Mouse (Mus musculus): Measurements from ENCODE around the gene Tspo. TPM values are rescaled to one million over a fixed set of nuclear protein-coding genes. Genes with fewer than 3 reads are reported as not detected.

The Tspo gene
- polyA plus RNA-seq, 1 experiment, result not detected

- H3K27ac ChIP-seq (ENCODE audit: insufficient read depth, low read depth, low read length), result no peak overlapping the region
- H3K4me3 ChIP-seq (ENCODE audit: insufficient read depth, low read depth, low read length), result no peak overlapping the region
- WGBS, result 82% methylated on average over 5 of the region's 5 CpGs
- no peaks in the 10 kb centered on the region for H3K4me1 ChIP-seq (ENCODE audit: control insufficient read depth, insufficient read depth, low read length)
- TF ChIP-seq CTCF (IDR thresholded peaks at IDR 0.05; ENCODE audit: insufficient read depth, low read depth, low read length) (no peak), POLR2A (IDR thresholded peaks at IDR 0.05; ENCODE audit: insufficient read depth, low read depth, low read length) (no peak)
Observed at GRCm38 (mm10) chr15:83571636-83572035, 8.2 kb downstream of the Tspo start.

- no peak overlapping the region for H3K4me3 ChIP-seq (ENCODE audit: insufficient read depth, low read depth, low read length)
- whole genome bisulfite sequencing, result 85% methylated on average over 4 of the region's 4 CpGs
Observed at GRCm38 (mm10) chr15:83572132-83572531, 8.7 kb downstream of the Tspo start.

GRCm38 (mm10) chr15:83573606-83574005 is 10.2 kb downstream of the Tspo start:
- Histone ChIP-seq H3K4me1 (ENCODE audit: control insufficient read depth, insufficient read depth, low read length) (no peaks in the 10 kb centered on the region), H3K4me3 (ENCODE audit: insufficient read depth, low read depth, low read length) (no peak overlapping the region), H3K27ac (ENCODE audit: insufficient read depth, low read depth, low read length) (no peak overlapping the region)
- WGBS, result 94% methylated on average over 12 of the region's 12 CpGs
- TF ChIP-seq CTCF (IDR thresholded peaks at IDR 0.05; ENCODE audit: insufficient read depth, low read depth, low read length), result no peak
- no peak for TF ChIP-seq POLR2A (IDR thresholded peaks at IDR 0.05; ENCODE audit: insufficient read depth, low read depth, low read length)

More at GRCm38 (mm10) chr15:83572132-83572531, 8.7 kb downstream of the Tspo start:
- no peak for TF ChIP-seq CTCF (IDR thresholded peaks at IDR 0.05; ENCODE audit: insufficient read depth, low read depth, low read length)
- no peak for TF ChIP-seq POLR2A (IDR thresholded peaks at IDR 0.05; ENCODE audit: insufficient read depth, low read depth, low read length)
- Histone ChIP-seq H3K4me1 (ENCODE audit: control insufficient read depth, insufficient read depth, low read length) (no peaks in the 10 kb centered on the region), H3K27ac (ENCODE audit: insufficient read depth, low read depth, low read length) (no peak overlapping the region)

GRCm38 (mm10) chr15:83574731-83575351 is 11.4 kb downstream of the Tspo start:
- 84% methylated on average over 6 of the region's 6 CpGs for WGBS
- H3K4me3 ChIP-seq (ENCODE audit: insufficient read depth, low read depth, low read length), result no peak overlapping the region
- no peak for TF ChIP-seq POLR2A (IDR thresholded peaks at IDR 0.05; ENCODE audit: insufficient read depth, low read depth, low read length)
- TF ChIP-seq CTCF (IDR thresholded peaks at IDR 0.05; ENCODE audit: insufficient read depth, low read depth, low read length), result no peak

GRCm38 (mm10) chr15:83575543-83575942 is 12.2 kb downstream of the Tspo start:
- Histone ChIP-seq H3K27ac (ENCODE audit: insufficient read depth, low read depth, low read length) (no peak overlapping the region), H3K4me1 (ENCODE audit: control insufficient read depth, insufficient read depth, low read length) (no peaks in the 10 kb centered on the region), H3K4me3 (ENCODE audit: insufficient read depth, low read depth, low read length) (no peak overlapping the region)
- TF ChIP-seq CTCF (IDR thresholded peaks at IDR 0.05; ENCODE audit: insufficient read depth, low read depth, low read length), result no peak
- 93% methylated on average over 8 of the region's 8 CpGs for WGBS

More at GRCm38 (mm10) chr15:83574731-83575351, 11.4 kb downstream of the Tspo start:
- no peak overlapping the region for H3K27ac ChIP-seq (ENCODE audit: insufficient read depth, low read depth, low read length)
- H3K4me1 ChIP-seq (ENCODE audit: control insufficient read depth, insufficient read depth, low read length), result no peaks in the 10 kb centered on the region

GRCm38 (mm10) chr15:83576651-83577050 is 13.3 kb downstream of the Tspo start:
- TF ChIP-seq CTCF (IDR thresholded peaks at IDR 0.05; ENCODE audit: insufficient read depth, low read depth, low read length), result no peak
- no peak for TF ChIP-seq POLR2A (IDR thresholded peaks at IDR 0.05; ENCODE audit: insufficient read depth, low read depth, low read length)
- H3K4me3 ChIP-seq (ENCODE audit: insufficient read depth, low read depth, low read length), result no peak overlapping the region
- no peaks in the 10 kb centered on the region for H3K4me1 ChIP-seq (ENCODE audit: control insufficient read depth, insufficient read depth, low read length)
- no peak overlapping the region for H3K27ac ChIP-seq (ENCODE audit: insufficient read depth, low read depth, low read length)
- WGBS, result 95% methylated on average over 9 of the region's 9 CpGs

- TF ChIP-seq POLR2A (IDR thresholded peaks at IDR 0.05; ENCODE audit: insufficient read depth, low read depth, low read length) (no peak), CTCF (IDR thresholded peaks at IDR 0.05; ENCODE audit: insufficient read depth, low read depth, low read length) (no peak)
- WGBS, result 56% methylated on average over 4 of the region's 4 CpGs
- H3K4me3 ChIP-seq (ENCODE audit: insufficient read depth, low read depth, low read length), result no peak overlapping the region
- H3K4me1 ChIP-seq (ENCODE audit: control insufficient read depth, insufficient read depth, low read length), result no peaks in the 10 kb centered on the region
- no peak overlapping the region for H3K27ac ChIP-seq (ENCODE audit: insufficient read depth, low read depth, low read length)
Observed at GRCm38 (mm10) chr15:83582931-83583330, 19.5 kb downstream of the Tspo start.

- H3K4me3 ChIP-seq (ENCODE audit: insufficient read depth, low read depth, low read length), result no peak overlapping the region
- WGBS, result 74% methylated on average over 8 of the region's 8 CpGs
- TF ChIP-seq POLR2A (IDR thresholded peaks at IDR 0.05; ENCODE audit: insufficient read depth, low read depth, low read length) (no peak), CTCF (IDR thresholded peaks at IDR 0.05; ENCODE audit: insufficient read depth, low read depth, low read length) (no peak)
- H3K27ac ChIP-seq (ENCODE audit: insufficient read depth, low read depth, low read length), result no peak overlapping the region
- no peaks in the 10 kb centered on the region for H3K4me1 ChIP-seq (ENCODE audit: control insufficient read depth, insufficient read depth, low read length)
Observed at GRCm38 (mm10) chr15:83583419-83584156, 20.2 kb downstream of the Tspo start.

GRCm38 (mm10) chr15:83584741-83585220 is 21.4 kb downstream of the Tspo start:
- TF ChIP-seq CTCF (IDR thresholded peaks at IDR 0.05; ENCODE audit: insufficient read depth, low read depth, low read length) (no peak), POLR2A (IDR thresholded peaks at IDR 0.05; ENCODE audit: insufficient read depth, low read depth, low read length) (no peak)
- H3K27ac ChIP-seq (ENCODE audit: insufficient read depth, low read depth, low read length), result no peak overlapping the region
- H3K4me1 ChIP-seq (ENCODE audit: control insufficient read depth, insufficient read depth, low read length), result no peaks in the 10 kb centered on the region
- no peak overlapping the region for H3K4me3 ChIP-seq (ENCODE audit: insufficient read depth, low read depth, low read length)
- WGBS, result 95% methylated on average over 6 of the region's 6 CpGs
